Mouse (Mus musculus) gastrocnemius, postnatal 4 days (tissue): ENCODE measurements around the gene Cpn1. TPM values are rescaled to one million over a fixed set of nuclear protein-coding genes. Genes with fewer than 3 reads are reported as not detected.
A peak's percentile ranks its signal among the peaks of the same experiment; 100 is the strongest.
"Not testable (repeated sequence)": the region's sequence is repeated elsewhere in the genome, so short reads cannot be mapped to it uniquely, and the experiment has no call there.

ENCODE experiments used
- DNase-seq, 2 experiments: peaks; one replicate each; pipeline ENCODE4 v3.0.0; 2021 to 2022; ENCODE audit warnings: low spot score in 2 of 2, mixed read lengths in 2 of 2
- total RNA-seq, 2 experiments: library from RNA; stranded (reverse); gene quantifications; 2 replicates each; pipeline ENCODE4 v1.2.3; 2021

Gene Cpn1
- total RNA-seq, 2 experiments from 2014 or later = 0.39 TPM; not detected in 1

DNA sequence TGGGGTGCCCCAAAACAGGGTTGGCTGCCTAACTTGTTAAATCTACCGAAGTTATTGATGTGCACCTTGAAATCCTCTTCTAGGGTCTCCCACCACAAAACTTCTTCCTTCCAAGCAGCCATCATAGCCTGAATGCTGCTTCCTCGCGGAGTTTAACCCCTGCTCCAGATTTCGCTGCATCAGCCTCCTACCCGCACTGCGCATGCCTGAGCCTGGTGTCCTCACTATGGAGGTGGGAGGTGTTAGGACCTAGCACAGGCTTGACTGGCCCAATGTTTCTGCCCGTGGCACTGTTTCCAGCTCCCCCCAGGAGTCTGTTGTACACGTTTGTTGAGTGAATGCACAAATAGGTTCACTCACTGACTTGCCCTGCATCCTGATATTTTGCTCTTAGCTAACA, 4.0 kb upstream of the Cpn1 start:
- DNase-seq = no peak

DNA sequence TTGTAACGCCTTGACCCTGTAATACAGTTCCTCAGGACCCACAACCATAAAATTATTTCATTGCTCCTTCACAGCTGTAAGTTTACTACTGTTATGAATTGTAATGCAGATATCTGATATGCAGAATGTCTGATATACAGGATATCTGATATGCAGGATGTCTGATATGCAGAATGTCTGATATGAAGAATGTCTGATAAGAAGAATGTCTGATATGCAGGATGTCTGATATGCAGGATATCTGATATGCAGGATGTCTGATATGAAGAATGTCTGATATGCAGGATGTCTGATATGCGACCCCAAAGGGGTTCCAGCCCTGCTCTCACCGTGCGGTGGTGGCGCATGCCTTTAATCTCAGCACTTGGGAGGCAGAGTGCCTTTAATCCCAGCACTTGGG, 4.4 kb downstream of the Cpn1 start:
- no peak for DNase-seq

DNA sequence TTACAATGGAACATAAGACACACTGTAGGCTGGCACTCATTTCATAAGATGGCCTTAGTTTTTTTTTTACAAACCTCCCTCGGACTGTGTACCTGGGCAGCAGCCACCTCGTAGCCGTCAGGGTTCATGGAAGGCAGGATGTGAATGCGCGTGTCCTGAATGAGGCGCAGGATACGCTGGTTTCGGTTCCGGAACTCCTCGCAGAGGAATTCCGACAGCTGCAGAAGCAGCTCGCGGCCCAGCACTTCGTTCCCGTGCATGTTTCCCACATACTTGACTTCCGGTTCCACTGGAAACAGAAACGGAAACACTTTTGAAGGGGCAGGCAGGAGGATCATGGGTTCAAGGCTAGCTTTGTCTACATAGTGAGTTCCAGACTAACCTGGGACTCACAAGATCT, 5.6 kb downstream of the Cpn1 start:
- no peak for DNase-seq

DNA sequence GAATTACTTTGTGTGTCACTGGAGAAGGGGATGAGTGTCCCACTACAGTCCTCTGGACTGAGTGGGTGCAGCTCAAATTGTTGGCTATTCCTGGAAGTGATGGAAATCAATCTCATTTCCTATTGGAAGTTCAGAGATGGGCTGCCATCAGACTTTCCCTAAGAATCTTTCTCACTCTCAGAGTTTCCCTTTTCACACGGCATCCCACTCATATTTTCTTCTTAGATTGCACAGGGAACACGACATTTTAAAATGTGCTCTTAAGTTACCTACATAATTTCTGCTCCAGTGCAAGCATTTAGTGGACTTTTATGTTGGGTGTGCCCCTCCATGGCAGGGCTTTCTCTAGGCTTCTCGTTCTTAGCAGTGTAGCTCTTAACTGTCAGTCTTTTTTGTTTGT, 8.6 kb downstream of the Cpn1 start:
- no peak for DNase-seq

- no peak for DNase-seq
Measured at GRCm38 (mm10) chr19:43976661-43977060, 9.7 kb downstream of the Cpn1 start.

DNA sequence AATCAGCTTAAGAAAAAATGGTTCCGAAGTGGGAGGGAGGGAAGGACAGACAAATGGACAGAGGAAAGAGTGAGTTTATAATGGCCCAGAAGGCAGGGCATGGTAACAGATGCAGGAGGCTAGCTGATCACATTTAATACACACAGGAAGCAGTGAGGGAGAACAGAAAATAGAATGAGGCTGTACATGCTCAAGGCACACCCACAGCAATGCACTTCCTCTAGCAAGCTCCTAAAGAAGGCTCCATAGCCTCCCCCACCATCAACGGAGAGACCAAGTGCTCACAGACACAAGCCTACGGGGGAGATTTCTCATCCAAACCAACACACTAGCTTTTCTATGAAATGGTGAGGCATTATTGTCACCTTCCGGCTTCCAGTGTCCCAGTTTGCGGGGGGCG, 12.1 kb downstream of the Cpn1 start:
- no peak for DNase-seq

DNA sequence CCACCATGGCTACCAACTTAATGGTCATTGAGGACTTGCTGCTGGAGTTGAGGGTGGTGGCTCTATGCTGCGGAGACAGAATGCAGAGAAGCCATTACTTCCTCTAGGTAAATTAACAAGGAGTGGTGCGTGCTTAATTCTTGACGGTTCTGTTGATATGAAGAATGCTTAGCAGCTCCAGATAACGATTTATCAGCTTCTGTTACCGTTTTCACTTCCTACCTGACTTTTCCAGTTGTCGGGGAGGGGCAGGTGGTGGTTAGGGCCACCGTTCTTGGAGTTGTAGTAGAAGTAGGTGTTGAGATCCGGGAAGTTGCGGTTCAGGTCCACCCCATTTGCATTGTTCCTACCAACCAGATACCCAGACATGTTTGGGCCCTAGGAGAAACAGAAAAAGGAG, 12.6 kb downstream of the Cpn1 start:
- DNase-seq = no peak

DNA sequence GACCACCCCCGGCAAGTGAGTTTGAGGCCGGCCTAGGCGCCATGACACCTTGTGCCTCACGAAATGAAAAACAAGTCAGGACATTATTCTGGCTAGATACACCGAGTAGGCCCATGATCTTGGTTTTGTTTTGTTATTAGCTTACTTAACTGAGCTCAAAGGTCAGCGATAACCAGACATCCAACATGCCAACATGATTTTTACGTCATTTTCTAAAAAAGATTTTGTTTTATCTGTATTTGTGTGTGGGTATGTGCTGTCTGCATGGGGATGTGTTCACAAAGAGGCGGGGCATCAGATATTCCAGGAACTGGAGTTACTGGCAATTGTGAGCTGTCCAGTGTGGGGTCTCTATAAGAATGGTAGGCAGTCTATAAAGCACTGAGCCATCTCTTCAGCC, 14.2 kb downstream of the Cpn1 start:
- no peak for DNase-seq

GRCm38 (mm10) chr19:43968436-43969026, 17.8 kb downstream of the Cpn1 start:
- DNase-seq = no peak

GRCm38 (mm10) chr19:43966481-43966880, 19.9 kb downstream of the Cpn1 start:
- no peak for DNase-seq

DNA sequence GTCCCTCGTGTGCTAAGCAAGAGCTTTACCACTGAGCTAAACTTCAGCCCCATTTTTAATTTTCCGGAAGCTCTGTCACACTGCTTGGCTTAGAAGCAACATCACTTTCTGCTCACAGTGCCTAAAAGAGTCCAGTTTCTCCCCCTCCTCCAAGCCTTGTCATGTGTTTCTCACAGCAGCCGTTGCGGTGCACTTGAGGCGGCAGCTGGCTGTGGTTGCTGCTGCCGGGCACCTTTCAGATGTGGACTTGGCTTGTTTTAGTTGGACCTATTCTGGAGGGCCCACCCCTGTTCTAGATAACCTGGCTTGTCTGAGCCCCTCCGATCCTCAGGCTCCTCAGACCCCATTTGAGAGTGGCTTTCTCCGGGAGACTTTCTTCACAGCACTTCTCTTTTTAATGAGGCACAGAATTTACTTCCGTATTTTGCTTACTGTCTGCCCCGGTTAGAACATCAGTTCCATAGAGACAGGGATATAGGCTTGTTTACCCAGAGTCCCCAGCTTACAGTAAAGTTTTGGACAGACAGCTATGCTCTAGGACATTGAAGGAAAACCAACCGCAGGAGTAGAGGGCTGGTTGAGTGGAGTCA, 20.8 kb downstream of the Cpn1 start:
- DNase-seq = no peak

DNA sequence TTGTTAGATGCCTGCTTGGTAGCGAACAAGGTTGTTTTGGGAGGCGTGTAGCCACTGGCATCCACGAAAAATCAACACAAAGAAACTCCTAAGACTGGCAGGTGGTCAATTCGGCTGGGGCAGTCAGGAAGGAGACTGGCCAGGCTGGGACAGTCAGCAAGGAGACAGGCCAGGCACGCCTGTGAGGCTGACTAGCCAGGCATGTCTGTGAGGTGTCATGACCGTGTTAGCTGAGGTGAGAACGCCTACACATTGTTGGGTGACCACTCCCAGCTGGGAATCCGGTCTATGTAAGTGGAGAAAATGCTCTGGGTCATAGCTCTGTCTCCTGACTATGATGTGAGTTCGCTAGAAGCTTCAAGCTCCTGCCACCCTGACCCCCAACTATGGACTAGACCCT, 23.6 kb downstream of the Cpn1 start:
- DNase-seq = no peak

- DNase-seq = no peak
Measured at GRCm38 (mm10) chr19:43961185-43961584, 25.2 kb downstream of the Cpn1 start.

DNA sequence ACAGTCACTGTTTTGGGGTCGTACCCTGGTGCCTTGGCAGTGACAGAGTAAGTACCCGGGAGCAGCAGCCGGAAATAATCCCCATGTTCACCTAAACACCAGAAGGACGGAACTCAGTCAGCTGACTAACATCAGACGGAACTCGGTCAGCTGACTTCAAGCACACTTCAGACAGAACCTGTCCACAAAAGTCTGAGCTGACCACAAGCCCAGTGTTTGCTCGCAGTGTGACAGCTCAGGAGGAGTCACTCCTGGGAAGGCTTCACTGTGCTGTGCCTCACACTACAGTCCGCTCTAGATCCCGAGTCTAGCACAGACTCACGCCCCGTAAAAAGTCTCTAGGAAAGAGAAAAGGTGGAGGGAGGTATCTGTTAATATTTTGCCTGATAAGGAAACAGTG, 26.3 kb downstream of the Cpn1 start:
- DNase-seq = no peak

DNA sequence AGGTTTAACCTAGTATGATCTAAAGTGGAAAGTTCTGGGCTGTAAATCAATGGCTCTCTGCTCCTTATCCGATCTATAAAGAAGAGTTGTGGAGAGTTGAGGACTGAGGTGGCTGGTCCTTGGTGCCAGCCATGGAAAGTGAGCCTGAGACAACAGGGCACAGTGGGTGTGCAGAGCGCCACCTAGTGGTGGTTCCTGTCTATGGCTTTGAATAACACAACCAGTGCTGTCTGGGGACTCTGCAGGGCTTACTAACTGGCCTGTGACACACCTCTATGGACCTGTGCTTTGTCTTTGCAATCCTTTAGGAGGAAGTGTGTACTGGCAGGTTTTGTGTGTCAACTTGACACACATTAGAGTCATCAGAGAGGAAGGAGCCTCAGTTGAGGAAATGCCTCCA, 27.2 kb downstream of the Cpn1 start:
- DNase-seq = peak; percentile 52 to 70

- no peak for DNase-seq
Measured at GRCm38 (mm10) chr19:43957881-43958280, 28.5 kb downstream of the Cpn1 start.

DNA sequence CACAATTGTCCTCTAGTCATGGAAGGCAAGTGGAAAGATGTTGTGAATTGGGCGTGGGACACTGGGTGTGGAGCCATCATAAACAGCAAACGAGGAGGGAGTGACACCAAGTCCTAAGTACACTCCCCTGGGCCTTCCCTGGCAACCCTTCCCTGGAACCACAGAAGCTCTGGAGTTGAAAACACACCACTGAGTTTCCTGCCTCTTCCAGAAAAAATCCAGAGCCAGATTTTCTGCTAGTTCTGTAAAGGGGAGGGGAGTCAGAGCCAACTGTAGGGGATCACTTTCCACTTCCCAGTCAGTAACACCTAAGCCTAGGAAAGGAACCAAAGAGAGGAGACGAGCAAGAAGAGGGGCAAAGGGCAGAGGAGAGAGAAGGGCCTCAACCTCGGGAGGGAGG, 29.0 kb downstream of the Cpn1 start:
- no peak for DNase-seq

- DNase-seq = no peak
Measured at GRCm38 (mm10) chr19:43955266-43955665, 31.1 kb downstream of the Cpn1 start.

GRCm38 (mm10) chr19:43954864-43955263, 31.5 kb downstream of the Cpn1 start:
- DNase-seq = no peak

- not testable (repeated sequence) for DNase-seq
Measured at GRCm38 (mm10) chr19:43952936-43953335, 33.4 kb downstream of the Cpn1 start.

DNA sequence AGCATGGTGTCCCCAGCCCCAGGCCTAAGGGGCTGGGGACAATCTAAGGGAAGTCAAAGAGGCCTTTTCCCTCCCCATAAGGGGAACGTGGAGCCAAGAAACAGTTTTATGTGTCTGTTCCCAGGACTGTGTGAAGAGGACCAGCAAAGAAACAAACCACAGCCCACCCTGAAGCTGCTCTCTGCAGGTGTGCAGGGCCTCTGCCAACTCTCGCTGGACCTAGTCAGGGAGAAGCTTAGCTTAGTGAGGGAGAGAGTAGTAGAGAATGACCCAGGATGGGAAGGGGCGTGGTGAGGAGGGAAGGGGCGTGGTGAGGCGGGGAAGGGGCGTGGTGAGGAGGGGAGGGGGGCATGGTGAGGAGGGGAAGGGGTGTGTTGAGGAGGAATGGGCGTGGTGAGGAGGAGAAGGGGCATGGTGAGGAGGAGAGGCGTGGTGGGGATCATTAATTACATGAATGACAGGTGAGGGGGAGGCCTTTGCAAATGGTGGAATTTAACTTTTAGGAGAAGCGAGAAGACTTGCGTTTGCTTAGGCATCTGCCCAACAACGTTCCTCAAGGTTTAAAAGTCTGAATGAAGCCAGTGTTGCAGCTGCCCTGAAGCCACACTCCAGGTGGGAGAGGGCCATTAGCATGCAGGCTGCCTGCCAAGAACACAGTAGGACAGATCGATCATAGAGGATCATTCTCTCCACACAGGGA, 37.1 kb downstream of the Cpn1 start:
- no peak for DNase-seq

DNA sequence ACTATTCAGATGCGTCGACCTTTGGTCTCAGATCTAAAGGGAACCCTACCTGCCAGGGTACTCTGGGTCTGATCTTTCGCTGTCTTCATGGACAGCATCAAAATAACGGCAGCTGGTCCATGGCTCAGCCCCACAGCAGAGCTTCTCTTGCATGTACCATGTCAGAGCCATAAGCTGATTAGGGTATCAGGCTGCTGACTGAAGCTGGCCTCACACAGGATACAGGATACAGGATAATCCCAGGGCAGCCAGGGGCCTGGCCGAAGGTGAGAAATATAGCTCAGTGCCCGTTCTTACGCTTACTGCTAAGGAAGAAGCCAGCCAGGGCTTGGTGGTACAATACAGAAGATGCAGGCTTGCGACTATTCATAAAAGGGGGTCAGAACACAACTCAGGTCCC, 41.8 kb downstream of the Cpn1 start:
- no peak for DNase-seq

GRCm38 (mm10) chr19:43943076-43943475, 43.3 kb downstream of the Cpn1 start:
- DNase-seq = no peak
